In the genomic region with DNA sequence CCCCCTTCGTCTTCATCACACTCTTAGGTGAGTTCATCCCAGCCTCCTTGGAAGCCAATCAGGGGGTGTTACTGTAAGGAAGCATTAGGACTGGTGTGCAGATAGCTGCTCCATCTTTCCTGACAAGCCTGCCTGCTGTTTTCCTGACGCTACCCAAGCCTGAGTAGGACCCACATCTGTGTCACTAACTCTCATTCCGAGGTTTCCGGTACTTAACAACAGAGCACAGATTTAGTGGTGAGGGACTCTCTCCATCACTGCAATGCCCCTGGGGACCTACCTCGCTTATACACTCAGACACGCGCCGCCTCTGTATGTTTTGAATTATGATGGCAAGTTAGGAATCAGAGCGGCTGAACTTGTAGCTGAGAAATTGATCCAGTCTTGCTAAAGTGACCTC, we compare ENCODE assay signal across 21 mouse cellular contexts. TPM values are rescaled to one million over a fixed set of nuclear protein-coding genes. Genes with fewer than 3 reads are reported as not detected.
DNase-seq lines count a peak whose midpoint lies in the region; ATAC-seq and TF ChIP-seq lines count a peak whose summit lies in the region.
"Had no signal": no experiment of that assay in that cellular context is flagged by ENCODE, and none has a peak within 500 bp of the region (broad histone marks: within the 10 kb centered on the region; RNA-seq: fewer than 3 reads in every experiment).

No protein-coding gene starts in this region.

- no peak overlapping the region for H3K4me2 ChIP-seq in hindbrain, embryonic 14.5 days (replicated peaks)
- H3K4me2 ChIP-seq in hindbrain, embryonic 11.5 days (replicated peaks; ENCODE audit: low read depth, low read length): no peak overlapping the region
- H3K4me2 ChIP-seq in embryonic facial prominence, embryonic 13.5 days: peak overlapping the region; percentile 27; the same call in 1 of the 2 replicates
- peak overlapping the region; percentile 9; the same call in 1 of the 2 replicates for H3K4me2 ChIP-seq in limb, embryonic 14.5 days (replicated peaks; ENCODE audit: low read depth, low read length, severe bottlenecking)
- H3K4me2 ChIP-seq: forebrain, embryonic 12.5 days; heart, embryonic 12.5 days; hindbrain, embryonic 13.5 days; limb, embryonic 15.5 days; liver, embryonic 15.5 days; midbrain, embryonic 12.5 days had no signal

- H3K4me1 ChIP-seq in hindbrain, embryonic 14.5 days (replicated peaks; ENCODE audit: control insufficient read depth, insufficient read depth, low read length): no peaks in the 10 kb centered on the region
- H3K4me1 ChIP-seq in hindbrain, embryonic 11.5 days (replicated peaks; ENCODE audit: control insufficient read depth, insufficient read depth, low read length): no peaks in the 10 kb centered on the region
- H3K4me1 ChIP-seq in embryonic facial prominence, embryonic 13.5 days: peaks cover 23% of the 10 kb centered on the region
- peaks cover 8% of the 10 kb centered on the region; the same call in 1 of the 2 replicates for H3K4me1 ChIP-seq in limb, embryonic 14.5 days (ENCODE audit: control insufficient read depth, insufficient read depth, low read length)

- 0 out of 2 replicates have a peak, but pooled peaks have one; percentile 29 for ATAC-seq in hindbrain, embryonic 14.5 days (ENCODE audit: low FRiP score)
- no peak for ATAC-seq in hindbrain, embryonic 11.5 days (ENCODE audit: low FRiP score)
- ATAC-seq in CD4-positive, CD25-positive, alpha-beta regulatory T cell, adult 4 months: peak; percentile 24
- no peak for ATAC-seq in embryonic facial prominence, embryonic 13.5 days (ENCODE audit: insufficient number of reproducible peaks, insufficient read depth, low FRiP score, low TSS enrichment, low read depth)
- ATAC-seq in limb, embryonic 14.5 days (ENCODE audit: low FRiP score, low read depth): no peak
- ATAC-seq: intestine, embryonic 16.5 days had no signal

- no peaks in the 10 kb centered on the region for H3K9me3 ChIP-seq in hindbrain, embryonic 14.5 days (ENCODE audit: control insufficient read depth, low read length)
- no peaks in the 10 kb centered on the region for H3K9me3 ChIP-seq in hindbrain, embryonic 11.5 days (ENCODE audit: control insufficient read depth, low read length)
- H3K9me3 ChIP-seq in embryonic facial prominence, embryonic 13.5 days: no peaks in the 10 kb centered on the region
- no peaks in the 10 kb centered on the region for H3K9me3 ChIP-seq in limb, embryonic 14.5 days (ENCODE audit: control insufficient read depth, low read length)
- H3K9me3 ChIP-seq: forebrain, embryonic 12.5 days; heart, embryonic 12.5 days; hindbrain, embryonic 13.5 days; limb, embryonic 15.5 days; liver, embryonic 15.5 days; midbrain, embryonic 12.5 days had no signal

- H3K36me3 ChIP-seq in hindbrain, embryonic 14.5 days (replicated peaks; ENCODE audit: control insufficient read depth, insufficient read depth): no peaks in the 10 kb centered on the region
- H3K36me3 ChIP-seq in hindbrain, embryonic 11.5 days (ENCODE audit: control insufficient read depth, insufficient read depth, low read length): no peaks in the 10 kb centered on the region
- no peaks in the 10 kb centered on the region for H3K36me3 ChIP-seq in embryonic facial prominence, embryonic 13.5 days
- H3K36me3 ChIP-seq in limb, embryonic 14.5 days (ENCODE audit: control insufficient read depth, insufficient read depth, low read length): no peaks in the 10 kb centered on the region
- H3K36me3 ChIP-seq: forebrain, embryonic 12.5 days; heart, embryonic 12.5 days; hindbrain, embryonic 13.5 days; limb, embryonic 15.5 days; liver, embryonic 15.5 days; midbrain, embryonic 12.5 days had no signal

- no peak for DNase-seq in hindbrain, embryonic 14.5 days (ENCODE audit: low spot score)
- DNase-seq in hindbrain, embryonic 11.5 days (ENCODE audit: low spot score): no peak
- DNase-seq in limb, embryonic 14.5 days (ENCODE audit: low spot score): no peak
- DNase-seq in right cerebral cortex, postnatal 10 days (ENCODE audit: low spot score in 2 of 2): no peak
- DNase-seq in ovary, postnatal 14 days (ENCODE audit: low spot score): no peak
- DNase-seq: adrenal gland, adult 2 months; cerebellum, adult 9-10 months; gastrocnemius, postnatal 36 days; heart, postnatal 14 days; kidney, postnatal 36 days; right cerebral cortex, postnatal 25 days; thymus, postnatal 14 days had no signal

- no peak for TF ChIP-seq POLR2A in limb, embryonic 14.5 days (IDR thresholded peaks at IDR 0.05; ENCODE audit: borderline replicate concordance, extremely low read depth, insufficient read depth, insufficient read length)

- no peak overlapping the region for H3K4me3 ChIP-seq in hindbrain, embryonic 14.5 days (replicated peaks; ENCODE audit: low read length)
- H3K4me3 ChIP-seq in hindbrain, embryonic 11.5 days (ENCODE audit: low read depth, low read length): no peak overlapping the region
- no peak overlapping the region for H3K4me3 ChIP-seq in embryonic facial prominence, embryonic 13.5 days
- H3K4me3 ChIP-seq in limb, embryonic 14.5 days (replicated peaks; ENCODE audit: low read length): no peak overlapping the region
- H3K4me3 ChIP-seq: forebrain, embryonic 12.5 days; heart, embryonic 12.5 days; hindbrain, embryonic 13.5 days; limb, embryonic 15.5 days; liver, embryonic 15.5 days; midbrain, embryonic 12.5 days had no signal

- H3K27me3 ChIP-seq in hindbrain, embryonic 14.5 days (ENCODE audit: control insufficient read depth, insufficient read depth, low read length): no peaks in the 10 kb centered on the region
- H3K27me3 ChIP-seq in hindbrain, embryonic 11.5 days (ENCODE audit: control insufficient read depth, insufficient read depth, low read length): no peaks in the 10 kb centered on the region
- no peaks in the 10 kb centered on the region for H3K27me3 ChIP-seq in embryonic facial prominence, embryonic 13.5 days
- H3K27me3 ChIP-seq in limb, embryonic 14.5 days (ENCODE audit: control insufficient read depth, insufficient read depth, low read length): no peaks in the 10 kb centered on the region
- H3K27me3 ChIP-seq: forebrain, embryonic 12.5 days; heart, embryonic 12.5 days; hindbrain, embryonic 13.5 days; limb, embryonic 15.5 days; midbrain, embryonic 12.5 days had no signal

- WGBS in hindbrain, embryonic 14.5 days: 69% methylated on average over 9 of the region's 9 CpGs
- WGBS in hindbrain, embryonic 11.5 days: 72% methylated on average over 9 of the region's 9 CpGs
- 22% methylated on average over 9 of the region's 9 CpGs for WGBS in embryonic facial prominence, embryonic 13.5 days
- 15% methylated on average over 9 of the region's 9 CpGs for WGBS in limb, embryonic 14.5 days

- no peak overlapping the region for H3K27ac ChIP-seq in hindbrain, embryonic 14.5 days
- no peak overlapping the region for H3K27ac ChIP-seq in hindbrain, embryonic 11.5 days (ENCODE audit: low read depth, low read length)
- H3K27ac ChIP-seq in embryonic facial prominence, embryonic 13.5 days: 0 out of 2 replicates have a peak overlapping the region, but pooled peaks have one; percentile 1
- H3K27ac ChIP-seq in limb, embryonic 14.5 days (replicated peaks; ENCODE audit: low read depth, low read length): no peak overlapping the region
- H3K27ac ChIP-seq: forebrain, embryonic 12.5 days; hindbrain, embryonic 13.5 days; liver, embryonic 15.5 days; midbrain, embryonic 12.5 days had no signal

- H3K9ac ChIP-seq in hindbrain, embryonic 14.5 days: no peak overlapping the region
- H3K9ac ChIP-seq in hindbrain, embryonic 11.5 days (ENCODE audit: low read depth, low read length): no peak overlapping the region
- no peak overlapping the region for H3K9ac ChIP-seq in embryonic facial prominence, embryonic 13.5 days
- no peak overlapping the region for H3K9ac ChIP-seq in limb, embryonic 14.5 days (ENCODE audit: low read depth, low read length, severe bottlenecking)
- H3K9ac ChIP-seq: forebrain, embryonic 12.5 days; heart, embryonic 12.5 days; hindbrain, embryonic 13.5 days; limb, embryonic 15.5 days; liver, embryonic 15.5 days; midbrain, embryonic 12.5 days had no signal

RNA-seq across cellular contexts. Expression of gene Dad1, which starts 35.2 kb away (rescaled TPM):
- polyA plus RNA-seq in hindbrain, embryonic 14.5 days (2014; fragmentation: Nextera tagmentation; extraction: Ambion mirVana): 365 and 386 TPM in 2 replicates
- 270 and 300 TPM in 2 replicates for polyA plus RNA-seq in hindbrain, embryonic 11.5 days (2014; fragmentation: Nextera tagmentation; extraction: Ambion mirVana)
- 100 to 1,000 TPM; 437 to 457 TPM for polyA plus RNA-seq in CD4-positive, CD25-positive, alpha-beta regulatory T cell, adult 4 months (2017; shearing (Covaris generic))
- polyA plus RNA-seq in embryonic facial prominence, embryonic 13.5 days (2015; fragmentation: Nextera tagmentation; extraction: Ambion mirVana): 340 and 359 TPM in 2 replicates
- 248 and 505 TPM in 2 replicates for polyA plus RNA-seq in limb, embryonic 14.5 days (2012; rRNA removed)
- polyA plus RNA-seq in limb, embryonic 14.5 days (2014; fragmentation: Nextera tagmentation; extraction: Ambion mirVana): 404 and 419 TPM in 2 replicates

RNA-seq across cellular contexts. Expression of gene Abhd4, which starts 35.3 kb away (rescaled TPM):
- 64.5 and 65.4 TPM in 2 replicates for polyA plus RNA-seq in hindbrain, embryonic 14.5 days (2014; fragmentation: Nextera tagmentation; extraction: Ambion mirVana)
- polyA plus RNA-seq in hindbrain, embryonic 11.5 days (2014; fragmentation: Nextera tagmentation; extraction: Ambion mirVana): 44.0 and 47.2 TPM in 2 replicates
- polyA plus RNA-seq in CD4-positive, CD25-positive, alpha-beta regulatory T cell, adult 4 months (2017; shearing (Covaris generic)): 10 to 100 TPM; 19.5 to 30.2 TPM
- polyA plus RNA-seq in embryonic facial prominence, embryonic 13.5 days (2015; fragmentation: Nextera tagmentation; extraction: Ambion mirVana): 50.5 TPM in 2 replicates
- polyA plus RNA-seq in limb, embryonic 14.5 days (2012; rRNA removed): 27.7 and 31.9 TPM in 2 replicates
- 58.4 and 58.7 TPM in 2 replicates for polyA plus RNA-seq in limb, embryonic 14.5 days (2014; fragmentation: Nextera tagmentation; extraction: Ambion mirVana)

Comparison
In these comparisons a context has a peak if more than half of its experiments do, and no peak if none do; other contexts are left out.
1. ATAC-seq: peak in hindbrain, embryonic 14.5 days (single experiment) and CD4-positive, CD25-positive, alpha-beta regulatory T cell, adult 4 months (single experiment); none in hindbrain, embryonic 11.5 days (single experiment), embryonic facial prominence, embryonic 13.5 days (single experiment) and limb, embryonic 14.5 days (single experiment).
2. H3K4me2 ChIP-seq: peak in embryonic facial prominence, embryonic 13.5 days (single experiment) and limb, embryonic 14.5 days (single experiment); none in hindbrain, embryonic 14.5 days (single experiment) and hindbrain, embryonic 11.5 days (single experiment).